Mouse (Mus musculus) neural tube, embryonic 15.5 days (tissue): Measurements from ENCODE around the gene Pex26. TPM values are rescaled to one million over a fixed set of nuclear protein-coding genes. Genes with fewer than 3 reads are reported as not detected.
A peak's percentile ranks its signal among the peaks of the same experiment; 100 is the strongest.

Experiments used
- ATAC-seq: fragments of 200-750 bp; cut with Nextera tagmentation; 2 replicates; pipeline ENCODE4 v1.8.0; 2017; ENCODE audit warnings: mild to moderate bottlenecking, moderate TSS enrichment, moderate library complexity; ENCODE audit not compliant: low FRiP score
- H3K27ac ChIP-seq: fragments of 300-500 bp; sonication (generic); replicated peaks from 2 replicates; pipeline ENCODE4 v1.5.1; 2015; ENCODE audit warnings: mild to moderate bottlenecking, inconsistent platforms
- H3K27me3 ChIP-seq: fragments of 300-500 bp; sonication (generic); replicated peaks from 2 replicates; pipeline ENCODE4 v1.6.1; 2015; ENCODE audit warnings: inconsistent platforms
- H3K36me3 ChIP-seq: fragments of 300-500 bp; sonication (generic); 2 replicates; pipeline ENCODE4 v1.6.1; 2015; ENCODE audit warnings: inconsistent platforms
- H3K4me1 ChIP-seq: fragments of 300-500 bp; sonication (generic); 2 replicates; pipeline ENCODE4 v1.6.1; 2015; ENCODE audit warnings: inconsistent platforms
- H3K4me2 ChIP-seq: fragments of 300-500 bp; sonication (generic); 2 replicates; pipeline ENCODE4 v1.6.1; 2015; ENCODE audit warnings: inconsistent platforms, mild to moderate bottlenecking, moderate library complexity
- H3K4me3 ChIP-seq: fragments of 300-500 bp; sonication (generic); replicated peaks from 2 replicates; pipeline ENCODE4 v1.5.1; 2015; ENCODE audit warnings: mild to moderate bottlenecking, inconsistent platforms
- H3K9ac ChIP-seq: fragments of 300-500 bp; sonication (generic); replicated peaks from 2 replicates; pipeline ENCODE4 v1.6.1; 2015; ENCODE audit warnings: mild to moderate bottlenecking, inconsistent platforms
- H3K9me3 ChIP-seq: fragments of 300-500 bp; sonication (generic); replicated peaks from 2 replicates; pipeline ENCODE4 v1.6.1; 2016; ENCODE audit warnings: inconsistent platforms
- WGBS: fragments of 180-500 bp; shearing (Covaris S2); methylation state at CpG from one replicate; pipeline ENCODE4 v1.1.7; 2015; ENCODE audit warnings: mixed read lengths; 5-methylcytosine and 5-hydroxymethylcytosine counted together
- polyA plus RNA-seq: library from polyadenylated mRNA; unstranded; fragments of >200 nt; fragmentation: Nextera tagmentation; extraction: Ambion mirVana; gene quantifications from 2 replicates; pipeline ENCODE4 v1.2.1, GENCODE M21; 2015

Gene Pex26
- polyA plus RNA-seq, 1 experiment from 2014 or later, result 15.0 TPM

- 80% methylated on average over 5 of the region's 5 CpGs for WGBS
- Histone ChIP-seq H3K27me3 (no peaks in the 10 kb centered on the region), H3K9me3 (no peaks in the 10 kb centered on the region), H3K4me2 (no peak overlapping the region), H3K4me3 (no peak overlapping the region), H3K27ac (no peak overlapping the region), H3K4me1 (no peaks in the 10 kb centered on the region), H3K36me3 (no peaks in the 10 kb centered on the region), H3K9ac (no peak overlapping the region)
- ATAC-seq, result no peak
These were observed 40.6 kb downstream of the Pex26 start for GRCm38 (mm10) chr6:121224067-121224466.

- no peaks in the 10 kb centered on the region for H3K27me3 ChIP-seq
- H3K9me3 ChIP-seq, result no peaks in the 10 kb centered on the region
- ATAC-seq, result no peak
- H3K4me2 ChIP-seq, result no peak overlapping the region
- H3K9ac ChIP-seq, result no peak overlapping the region
- H3K36me3 ChIP-seq, result no peaks in the 10 kb centered on the region
- WGBS, result 18% methylated on average over 6 of the region's 6 CpGs
- H3K4me3 ChIP-seq, result no peak overlapping the region
- no peaks in the 10 kb centered on the region for H3K4me1 ChIP-seq
- no peak overlapping the region for H3K27ac ChIP-seq
These were observed 41.5 kb downstream of the Pex26 start for GRCm38 (mm10) chr6:121224993-121225392.

DNA sequence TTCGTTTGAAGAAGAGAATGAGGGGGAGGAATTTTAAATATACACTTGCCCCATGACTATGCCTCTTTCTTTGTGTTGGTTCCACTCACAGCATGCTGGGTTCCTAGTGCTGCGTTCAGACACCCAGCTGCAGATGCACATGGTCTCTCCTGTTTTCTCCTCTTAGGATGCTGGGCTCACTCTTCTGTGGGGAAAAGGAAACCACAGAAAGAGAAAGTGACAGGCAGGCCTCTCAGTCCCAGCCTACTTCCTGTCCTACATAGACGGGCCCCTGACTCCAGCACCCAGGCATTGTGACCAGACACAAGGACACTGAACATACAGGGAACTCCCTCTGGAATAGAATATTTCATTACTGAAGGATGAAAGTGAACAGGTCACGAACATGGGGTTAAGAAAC lies 42.6 kb downstream of the Pex26 start:
- no peak overlapping the region for H3K4me2 ChIP-seq
- H3K27me3 ChIP-seq, result no peaks in the 10 kb centered on the region
- WGBS, result 81% methylated on average over 4 of the region's 4 CpGs
- ATAC-seq, result no peak
- H3K9me3 ChIP-seq, result no peaks in the 10 kb centered on the region
- H3K4me1 ChIP-seq, result no peaks in the 10 kb centered on the region
- H3K4me3 ChIP-seq, result no peak overlapping the region
- no peak overlapping the region for H3K27ac ChIP-seq
- no peaks in the 10 kb centered on the region for H3K36me3 ChIP-seq
- H3K9ac ChIP-seq, result no peak overlapping the region

GRCm38 (mm10) chr6:121226744-121227143 lies 43.3 kb downstream of the Pex26 start:
- no peak overlapping the region for H3K9ac ChIP-seq
- H3K4me3 ChIP-seq, result no peak overlapping the region
- no peak for ATAC-seq
- no peaks in the 10 kb centered on the region for H3K4me1 ChIP-seq
- no peaks in the 10 kb centered on the region for H3K27me3 ChIP-seq
- no peak overlapping the region for H3K4me2 ChIP-seq
- no peaks in the 10 kb centered on the region for H3K9me3 ChIP-seq
- no peak overlapping the region for H3K27ac ChIP-seq
- no peaks in the 10 kb centered on the region for H3K36me3 ChIP-seq
- WGBS, result 93% methylated on average over 2 of the region's 2 CpGs

DNA sequence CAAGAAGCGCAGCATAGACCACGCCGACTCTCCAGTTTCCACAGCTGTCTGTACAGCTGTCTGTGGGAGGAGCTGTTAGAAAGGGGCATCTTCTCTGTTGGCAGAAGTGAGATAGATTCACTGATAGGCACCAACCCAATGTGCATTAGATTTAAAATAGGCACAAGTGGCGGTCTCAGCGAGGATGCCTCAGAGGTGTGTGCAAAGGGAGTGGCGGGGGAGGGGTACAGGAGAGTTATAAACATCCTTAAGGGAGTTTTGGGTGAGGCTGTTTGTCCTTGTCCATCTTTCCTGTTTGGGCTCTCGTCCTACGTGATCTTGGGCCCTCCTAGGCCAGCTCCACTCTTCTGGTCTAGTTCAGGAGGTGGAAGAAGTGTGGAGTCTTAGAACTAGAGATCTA lies 45.0 kb downstream of the Pex26 start:
- H3K9me3 ChIP-seq, result no peaks in the 10 kb centered on the region
- no peaks in the 10 kb centered on the region for H3K36me3 ChIP-seq
- no peak overlapping the region for H3K9ac ChIP-seq
- H3K4me3 ChIP-seq, result no peak overlapping the region
- H3K27ac ChIP-seq, result no peak overlapping the region
- H3K4me1 ChIP-seq, result no peaks in the 10 kb centered on the region
- WGBS, result 81% methylated on average over 8 of the region's 8 CpGs
- ATAC-seq, result no peak
- H3K27me3 ChIP-seq, result no peaks in the 10 kb centered on the region
- H3K4me2 ChIP-seq, result no peak overlapping the region

DNA sequence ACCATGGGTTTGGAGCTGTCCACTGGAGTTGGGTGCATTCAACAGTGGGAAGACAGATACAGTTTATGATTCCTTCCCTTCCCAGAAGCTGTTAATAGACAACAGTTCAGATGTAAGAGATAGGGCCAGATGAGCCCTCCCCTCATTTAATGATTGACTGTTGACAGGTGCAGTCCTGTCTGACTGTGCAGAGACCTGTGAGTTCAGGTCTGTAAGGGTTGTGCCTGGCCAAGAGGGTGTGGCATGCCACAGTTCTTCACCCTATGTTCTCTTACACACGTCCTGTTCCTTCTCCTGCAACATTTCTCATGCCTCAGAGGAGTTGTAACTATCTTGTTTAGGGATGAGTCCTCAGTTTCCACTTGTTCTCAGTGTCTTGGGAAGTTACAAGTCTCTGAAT lies 49.2 kb downstream of the Pex26 start:
- 76% methylated on average over 1 of the region's 1 CpGs for WGBS
- Histone ChIP-seq H3K36me3 (no peaks in the 10 kb centered on the region), H3K9ac (no peak overlapping the region), H3K9me3 (no peaks in the 10 kb centered on the region), H3K4me3 (no peak overlapping the region), H3K27ac (no peak overlapping the region), H3K4me2 (no peak overlapping the region), H3K27me3 (no peaks in the 10 kb centered on the region), H3K4me1 (no peaks in the 10 kb centered on the region)
- no peak for ATAC-seq

DNA sequence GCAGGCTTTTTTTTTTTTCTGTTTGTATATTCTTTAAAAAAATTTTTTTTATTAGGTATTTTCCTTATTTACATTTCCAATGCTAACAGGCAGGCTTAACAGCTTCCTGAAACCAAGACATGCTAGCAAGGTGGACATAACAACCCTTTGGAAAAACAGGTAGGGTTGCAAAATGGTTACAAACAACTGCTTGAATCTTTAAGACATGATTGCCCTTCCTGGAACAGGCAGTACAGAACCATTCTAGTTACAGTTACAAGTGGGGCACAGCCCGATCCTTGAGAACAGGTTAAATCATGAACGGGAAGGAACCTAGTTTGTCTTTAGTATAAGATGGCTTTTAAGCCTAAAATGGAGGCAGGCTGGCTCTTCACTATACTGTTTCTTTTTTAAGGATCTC lies 52.9 kb downstream of the Pex26 start:
- Histone ChIP-seq H3K4me2 (no peak overlapping the region), H3K4me3 (no peak overlapping the region), H3K9ac (no peak overlapping the region), H3K9me3 (no peaks in the 10 kb centered on the region), H3K4me1 (no peaks in the 10 kb centered on the region), H3K27ac (no peak overlapping the region), H3K27me3 (no peaks in the 10 kb centered on the region), H3K36me3 (no peaks in the 10 kb centered on the region)
- WGBS, result 91% methylated on average over 2 of the region's 2 CpGs
- ATAC-seq, result no peak

DNA sequence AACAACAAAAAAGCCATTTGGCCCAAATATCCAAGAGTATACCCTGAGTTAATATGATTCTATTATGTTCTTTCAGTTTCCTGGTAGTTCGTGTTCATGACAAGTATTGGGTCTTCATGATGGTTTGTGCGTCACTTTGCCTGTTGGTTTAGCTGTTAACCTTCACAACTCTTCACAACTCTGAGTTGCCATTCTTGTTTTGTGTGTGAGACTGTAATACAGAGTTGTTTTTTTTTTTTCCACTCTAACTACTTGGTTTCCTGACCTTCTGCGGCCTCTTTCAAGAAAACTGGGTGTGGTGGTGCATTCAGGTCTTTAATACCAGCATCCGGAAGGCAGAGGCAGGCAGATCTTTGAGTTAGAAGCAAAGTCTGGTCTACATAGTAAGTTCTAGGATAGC lies 54.7 kb downstream of the Pex26 start:
- no peak overlapping the region for H3K27ac ChIP-seq
- H3K4me2 ChIP-seq, result no peak overlapping the region
- no peaks in the 10 kb centered on the region for H3K36me3 ChIP-seq
- no peaks in the 10 kb centered on the region for H3K9me3 ChIP-seq
- H3K4me3 ChIP-seq, result no peak overlapping the region
- 0 out of 2 replicates have a peak, but pooled peaks cover under 1% of the 10 kb centered on the region for H3K27me3 ChIP-seq
- no peak overlapping the region for H3K9ac ChIP-seq
- ATAC-seq, result no peak
- H3K4me1 ChIP-seq, result no peaks in the 10 kb centered on the region
- WGBS, result 92% methylated on average over 4 of the region's 4 CpGs

GRCm38 (mm10) chr6:121241780-121242179 lies 58.3 kb downstream of the Pex26 start:
- Histone ChIP-seq H3K9ac (no peak overlapping the region), H3K36me3 (no peaks in the 10 kb centered on the region), H3K9me3 (no peaks in the 10 kb centered on the region), H3K4me1 (peaks cover 11% of the 10 kb centered on the region), H3K4me3 (no peak overlapping the region), H3K27ac (no peak overlapping the region), H3K4me2 (no peak overlapping the region), H3K27me3 (0 out of 2 replicates have a peak, but pooled peaks cover 8% of the 10 kb centered on the region)
- 89% methylated on average over 2 of the region's 2 CpGs for WGBS
- ATAC-seq, result no peak

DNA sequence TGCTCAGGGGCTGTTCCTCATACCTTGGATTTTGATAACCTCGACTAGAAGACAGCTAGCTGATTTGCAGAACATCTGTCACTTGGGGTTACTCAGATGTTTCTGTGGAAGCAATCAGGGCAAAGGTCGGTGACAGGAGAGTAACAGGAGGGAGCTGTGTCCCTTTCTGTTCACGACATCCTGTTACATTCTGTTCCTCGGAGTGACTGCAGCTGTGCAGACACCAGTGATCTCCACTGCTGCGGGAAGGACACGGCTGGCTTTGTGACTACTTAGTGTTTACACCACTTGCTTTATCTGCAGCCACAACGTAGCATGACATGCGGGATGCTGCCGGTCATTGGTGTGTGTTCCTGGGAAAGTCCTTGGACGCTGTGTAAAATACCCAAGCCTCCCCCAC lies 59.7 kb downstream of the Pex26 start:
- no peak overlapping the region for H3K9ac ChIP-seq
- ATAC-seq, result no peak
- no peak overlapping the region for H3K27ac ChIP-seq
- no peak overlapping the region for H3K4me3 ChIP-seq
- no peak overlapping the region for H3K4me2 ChIP-seq
- H3K9me3 ChIP-seq, result no peaks in the 10 kb centered on the region
- H3K27me3 ChIP-seq, result peaks cover 8% of the 10 kb centered on the region; the same call in 1 of the 2 replicates
- H3K36me3 ChIP-seq, result no peaks in the 10 kb centered on the region
- 63% methylated on average over 10 of the region's 10 CpGs for WGBS
- H3K4me1 ChIP-seq, result peaks cover 11% of the 10 kb centered on the region

GRCm38 (mm10) chr6:121245127-121246036 lies 61.9 kb downstream of the Pex26 start, which contains the start of gene Usp18:
Gene Usp18 (plus strand): TSS chr6:121245906.
- 11% methylated on average over 35 of the region's 35 CpGs for WGBS

GRCm38 (mm10) chr6:121246037-121246361 lies 62.5 kb downstream of the Pex26 start:
- H3K9ac ChIP-seq, result peak overlapping the region; percentile 42
- peak; percentile 42 for ATAC-seq

More at GRCm38 (mm10) chr6:121245127-121246036, 61.9 kb downstream of the Pex26 start, which contains the start of gene Usp18:
- H3K9me3 ChIP-seq, result no peaks in the 10 kb centered on the region
- H3K36me3 ChIP-seq, result no peaks in the 10 kb centered on the region
- peak within 1 kb of the TSS; percentile 52 for H3K4me3 ChIP-seq
- no peak within 1 kb of the TSS; the same call in 1 of the 2 replicates for H3K27ac ChIP-seq
- H3K9ac ChIP-seq, result peak within 1 kb of the TSS; percentile 42
- peak; percentile 90 for ATAC-seq
- peaks cover 11% of the 10 kb centered on the region for H3K4me1 ChIP-seq
- peaks cover 8% of the 10 kb centered on the region; the same call in 1 of the 2 replicates for H3K27me3 ChIP-seq
- peak within 1 kb of the TSS; percentile 92 for H3K4me2 ChIP-seq

More at GRCm38 (mm10) chr6:121246037-121246361, 62.5 kb downstream of the Pex26 start:
- Histone ChIP-seq H3K36me3 (no peaks in the 10 kb centered on the region), H3K4me3 (peak overlapping the region; percentile 52), H3K4me1 (peaks cover 11% of the 10 kb centered on the region), H3K27ac (no peak overlapping the region), H3K9me3 (no peaks in the 10 kb centered on the region), H3K4me2 (peak overlapping the region; percentile 92), H3K27me3 (peaks cover 8% of the 10 kb centered on the region; the same call in 1 of the 2 replicates)
- WGBS, result 19% methylated on average over 4 of the region's 4 CpGs
